Mouse (Mus musculus): ENCODE measurements around the gene Ndufaf5. TPM values are rescaled to one million over a fixed set of nuclear protein-coding genes. Genes with fewer than 3 reads are reported as not detected.

The Ndufaf5 gene
- total RNA-seq, 2 experiments from 2014 or later: 20.1 to 23.7 TPM

Other genes with a start within 250 kb of the Ndufaf5 start
- 21.0 and 23.5 TPM in 2 replicates for gene Tasp1, start 103.8 kb upstream of the Ndufaf5 start, total RNA-seq (2014; fragmentation: Nextera tagmentation)
- 23.3 and 31.4 TPM in 2 replicates for gene Tasp1, start 103.8 kb upstream of the Ndufaf5 start, total RNA-seq (2017)
- gene Gm17374, start 18.6 kb upstream of the Ndufaf5 start, total RNA-seq (2014; fragmentation: Nextera tagmentation): not detected in 2 replicates
- gene Gm17374, start 18.6 kb upstream of the Ndufaf5 start, total RNA-seq (2017): not detected in 2 replicates
- 25.0 and 36.0 TPM in 2 replicates for gene Esf1, start 85 bp upstream of the Ndufaf5 start, total RNA-seq (2014; fragmentation: Nextera tagmentation)
- 48.8 and 63.6 TPM in 2 replicates for gene Esf1, start 85 bp upstream of the Ndufaf5 start, total RNA-seq (2017)
- gene Sel1l2, start 219.1 kb downstream of the Ndufaf5 start, total RNA-seq (2014; fragmentation: Nextera tagmentation): not detected in 2 replicates
- gene Sel1l2, start 219.1 kb downstream of the Ndufaf5 start, total RNA-seq (2017): not detected in 2 replicates
- gene Macrod2, start 224.7 kb downstream of the Ndufaf5 start, total RNA-seq (2014; fragmentation: Nextera tagmentation): 1.6 and 3.0 TPM in 2 replicates
- 6.8 and 8.7 TPM in 2 replicates for gene Macrod2, start 224.7 kb downstream of the Ndufaf5 start, total RNA-seq (2017)

Data from granulocyte monocyte progenitor cell, adult 5-6 weeks (primary cell).